Mouse (Mus musculus) stomach, embryonic 14.5 days (tissue): Measurements from ENCODE around the gene Gprasp1. TPM values are rescaled to one million over a fixed set of nuclear protein-coding genes. Genes with fewer than 3 reads are reported as not detected.

Experiments used
- ATAC-seq: fragments of 200-750 bp; cut with Nextera tagmentation; 2 replicates; pipeline ENCODE4 v1.8.0; 2017; ENCODE audit warnings: low read depth, moderate TSS enrichment; ENCODE audit not compliant: insufficient number of reproducible peaks, insufficient read depth, low FRiP score
- H3K27ac ChIP-seq: fragments of 300-500 bp; sonication (generic); 2 replicates; pipeline ENCODE4 v1.5.1; 2014; ENCODE audit warnings: mild to moderate bottlenecking, low read length, moderate library complexity, mixed read lengths
- H3K27me3 ChIP-seq: fragments of 300-500 bp; sonication (generic); 2 replicates; pipeline ENCODE4 v1.6.1; 2014; ENCODE audit warnings: low read length, control low read depth, mixed read lengths; ENCODE audit not compliant: control insufficient read depth, insufficient read depth
- H3K36me3 ChIP-seq: fragments of 300-500 bp; sonication (generic); 2 replicates; pipeline ENCODE4 v1.6.1; 2014; ENCODE audit warnings: mild to moderate bottlenecking, control low read depth, low read length, moderate library complexity, mixed read lengths; ENCODE audit not compliant: control insufficient read depth, insufficient read depth
- H3K4me1 ChIP-seq: fragments of 300-500 bp; sonication (generic); 2 replicates; pipeline ENCODE4 v1.6.1; 2014; ENCODE audit warnings: low read length, control low read depth, mixed read lengths; ENCODE audit not compliant: control insufficient read depth, insufficient read depth
- H3K4me2 ChIP-seq: fragments of 300-500 bp; sonication (generic); replicated peaks from 2 replicates; pipeline ENCODE4 v1.6.1; 2014; ENCODE audit warnings: low read depth, low read length, control low read depth
- H3K4me3 ChIP-seq: fragments of 300-500 bp; sonication (generic); 2 replicates; pipeline ENCODE4 v1.5.1; 2014; ENCODE audit warnings: low read depth, low read length, control low read depth
- H3K9ac ChIP-seq: fragments of 300-500 bp; sonication (generic); replicated peaks from 2 replicates; pipeline ENCODE4 v1.6.1; 2014; ENCODE audit warnings: low read depth, mild to moderate bottlenecking, control low read depth, low read length, moderate library complexity, mixed read lengths
- H3K9me3 ChIP-seq: fragments of 300-500 bp; sonication (generic); 2 replicates; pipeline ENCODE4 v1.6.1; 2016; ENCODE audit warnings: low read depth, low read length, control low read depth; ENCODE audit not compliant: control insufficient read depth
- WGBS: fragments of 180-500 bp; shearing (Covaris S2); extraction: QIAGEN DNeasy Blood & Tissue Kit; methylation state at CpG from one replicate; pipeline ENCODE4 v1.1.7; 2014; 5-methylcytosine and 5-hydroxymethylcytosine counted together
- polyA plus RNA-seq: library from polyadenylated mRNA; unstranded; fragments of >200 nt; fragmentation: Nextera tagmentation; extraction: Ambion mirVana; gene quantifications from 2 replicates; pipeline ENCODE4 v1.2.1, GENCODE M21; 2014

Gprasp1 gene
- polyA plus RNA-seq = 47.3 and 47.4 TPM in 2 replicates

DNA sequence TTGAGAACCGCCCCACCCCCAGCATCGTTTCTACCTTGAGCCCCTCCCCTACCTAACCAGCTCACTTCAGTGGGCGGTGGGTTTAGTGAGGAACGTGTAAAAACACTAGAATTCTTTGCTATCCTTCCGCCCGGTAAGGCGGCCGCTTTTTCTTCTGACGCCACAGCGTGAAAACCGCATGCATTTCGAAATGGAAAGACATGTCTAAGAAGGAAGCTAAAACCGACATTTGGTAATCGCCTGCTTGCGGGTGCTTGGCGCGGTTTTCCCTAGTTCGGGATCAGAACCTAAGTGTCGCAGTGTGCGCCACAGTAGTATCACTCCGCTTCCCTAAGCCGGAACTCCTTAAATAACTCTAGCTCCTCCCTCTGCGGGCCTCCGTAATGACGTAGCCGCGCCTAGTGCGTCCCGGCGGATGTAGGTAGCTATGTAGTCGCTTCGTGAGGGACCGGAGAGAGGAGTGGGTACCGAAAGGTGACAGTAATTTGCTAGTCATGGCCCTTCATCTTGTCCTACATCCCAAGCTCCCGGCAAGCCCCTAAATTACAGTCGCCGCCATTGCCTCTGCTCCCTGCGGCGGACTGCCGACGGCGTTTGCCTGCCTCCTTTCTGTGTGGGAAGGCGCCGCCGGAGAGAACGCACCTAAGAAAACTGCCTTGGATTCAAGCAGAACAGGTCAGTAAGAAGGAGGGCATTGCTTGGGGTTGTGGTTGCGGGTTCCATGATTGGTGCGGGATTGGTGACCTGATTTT, at the start of gene Gprasp1, which contains the start of gene Armcx5:
Gprasp1 (plus strand) TSS at position 430 of the 752 bp plus-strand sequence.
Armcx5 (plus strand) TSS at position 430 of the 752 bp plus-strand sequence.
- peak; percentile 97 for ATAC-seq
- H3K4me2 ChIP-seq = peak within 1 kb of the TSS; percentile 47
- no peaks in the 10 kb centered on the region for H3K27me3 ChIP-seq
- H3K9me3 ChIP-seq = no peaks in the 10 kb centered on the region
- 21% methylated on average over 48 of the region's 48 CpGs for WGBS
- peak within 1 kb of the TSS; percentile 66; the same call in 1 of the 2 replicates for H3K27ac ChIP-seq
- peak within 1 kb of the TSS; percentile 55 for H3K4me3 ChIP-seq
- peak within 1 kb of the TSS; percentile 40 for H3K9ac ChIP-seq
- H3K4me1 ChIP-seq = no peaks in the 10 kb centered on the region
- no peaks in the 10 kb centered on the region for H3K36me3 ChIP-seq

DNA sequence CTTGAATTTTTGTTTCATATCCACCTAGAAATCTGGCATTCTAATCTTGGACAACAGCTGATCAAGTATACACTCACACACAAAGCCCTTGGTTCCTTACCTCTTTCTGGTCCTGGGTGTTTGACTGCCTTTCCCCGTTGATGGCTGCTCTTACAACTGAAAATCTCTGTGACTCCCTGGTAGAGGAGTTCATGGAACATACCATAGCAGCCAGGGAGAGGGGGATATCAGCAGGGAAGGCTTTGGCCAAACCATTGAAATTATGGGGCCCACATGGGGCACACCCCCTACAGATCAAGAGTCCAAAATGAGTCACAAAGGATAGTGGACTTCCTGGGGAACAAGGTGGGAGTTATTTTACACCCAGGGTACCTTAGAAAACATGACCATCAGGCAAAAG, 48.9 kb upstream of the Gprasp1 start, which contains the start of gene Tcp11x2:
Tcp11x2 (minus strand) TSS at position 158 of the 400 bp plus-strand sequence.
- H3K4me2 ChIP-seq = no peak within 1 kb of the TSS
- no peak within 1 kb of the TSS for H3K27ac ChIP-seq
- H3K4me1 ChIP-seq = no peaks in the 10 kb centered on the region
- H3K36me3 ChIP-seq = no peaks in the 10 kb centered on the region
- no peak for ATAC-seq
- no peaks in the 10 kb centered on the region for H3K9me3 ChIP-seq
- 48% methylated on average over 1 of the region's 1 CpGs for WGBS
- H3K4me3 ChIP-seq = no peak within 1 kb of the TSS
- H3K9ac ChIP-seq = no peak within 1 kb of the TSS
- no peaks in the 10 kb centered on the region for H3K27me3 ChIP-seq

DNA sequence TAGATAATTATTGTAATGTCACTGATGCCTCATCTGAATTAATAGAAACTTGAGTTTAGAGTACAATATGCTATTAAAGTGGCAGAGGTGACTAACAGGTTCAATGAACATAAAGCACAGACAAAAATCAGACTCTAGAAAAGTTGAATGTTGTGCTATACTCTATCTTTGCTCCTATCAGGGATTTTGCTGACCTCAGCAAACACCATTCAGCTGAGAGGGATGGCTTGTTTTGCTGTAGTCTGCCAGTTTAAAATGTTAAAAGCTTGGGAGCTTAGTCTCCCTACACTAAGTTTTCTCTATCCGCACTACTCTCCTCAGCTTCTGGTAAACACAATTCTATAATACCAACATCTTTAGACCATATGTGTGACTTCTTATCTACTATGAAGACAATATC, 39.4 kb upstream of the Gprasp1 start:
- no peak overlapping the region for H3K9ac ChIP-seq
- H3K27me3 ChIP-seq = no peaks in the 10 kb centered on the region
- no peaks in the 10 kb centered on the region for H3K9me3 ChIP-seq
- no peak overlapping the region for H3K4me3 ChIP-seq
- no peaks in the 10 kb centered on the region for H3K36me3 ChIP-seq
- no peak overlapping the region for H3K27ac ChIP-seq
- 93% methylated on average over 1 of the region's 1 CpGs for WGBS
- ATAC-seq = no peak
- H3K4me1 ChIP-seq = no peaks in the 10 kb centered on the region
- H3K4me2 ChIP-seq = no peak overlapping the region

- no peak overlapping the region for H3K4me2 ChIP-seq
- no peaks in the 10 kb centered on the region for H3K27me3 ChIP-seq
- no peak overlapping the region for H3K9ac ChIP-seq
- no peak overlapping the region for H3K4me3 ChIP-seq
- H3K9me3 ChIP-seq = no peaks in the 10 kb centered on the region
- 33% methylated on average over 2 of the region's 2 CpGs for WGBS
- no peaks in the 10 kb centered on the region for H3K36me3 ChIP-seq
- ATAC-seq = no peak
- no peaks in the 10 kb centered on the region for H3K4me1 ChIP-seq
- no peak overlapping the region for H3K27ac ChIP-seq
Measured at GRCm38 (mm10) chrX:135704349-135704748, 38.2 kb upstream of the Gprasp1 start.

DNA sequence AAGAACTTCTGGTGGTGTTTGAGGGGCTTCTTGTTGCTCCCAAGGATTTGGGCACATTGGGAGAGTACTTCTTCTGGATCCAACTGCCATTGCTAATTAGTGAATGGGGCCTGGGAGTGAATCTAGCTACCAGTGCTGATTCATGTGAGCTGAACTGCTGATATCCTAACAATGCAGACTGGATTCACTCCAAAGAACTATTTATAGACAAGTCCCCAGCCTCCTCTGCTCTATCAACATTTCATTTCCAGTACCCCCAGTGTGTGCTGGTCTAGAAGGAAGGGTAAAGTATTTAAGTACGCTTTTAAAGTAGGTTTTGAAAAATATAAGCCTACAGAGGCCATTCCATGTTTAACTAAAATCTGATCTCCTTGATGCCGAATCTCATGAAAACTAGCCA, 29.7 kb upstream of the Gprasp1 start:
- ATAC-seq = no peak

DNA sequence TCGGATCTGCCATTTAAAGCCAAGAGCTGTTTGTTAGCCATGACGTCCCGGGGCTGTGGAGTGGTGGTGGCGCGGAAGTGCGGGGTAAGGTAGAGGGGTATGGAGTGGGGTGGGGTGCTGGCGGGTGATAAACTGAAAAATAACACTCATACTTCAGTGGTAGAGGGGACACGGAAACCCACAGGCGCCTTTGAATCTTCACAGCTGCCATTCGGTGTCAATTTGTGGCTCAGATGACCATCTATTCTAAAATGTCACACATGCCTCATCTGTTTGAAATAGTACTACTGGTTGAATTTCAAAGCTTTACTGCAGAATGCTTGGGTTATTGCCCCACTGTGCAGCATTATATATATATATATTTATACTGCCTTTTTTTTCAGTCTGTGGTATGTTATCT, 17.4 kb upstream of the Gprasp1 start, which contains the start of gene Tmsb15a:
Tmsb15a (minus strand) TSS at position 101 of the 400 bp plus-strand sequence.
- no peak within 1 kb of the TSS for H3K27ac ChIP-seq
- no peaks in the 10 kb centered on the region for H3K9me3 ChIP-seq
- H3K4me1 ChIP-seq = no peaks in the 10 kb centered on the region
- no peaks in the 10 kb centered on the region for H3K27me3 ChIP-seq
- H3K4me3 ChIP-seq = no peak within 1 kb of the TSS
- ATAC-seq = no peak
- 80% methylated on average over 10 of the region's 10 CpGs for whole genome bisulfite sequencing
- H3K9ac ChIP-seq = no peak within 1 kb of the TSS
- no peak within 1 kb of the TSS for H3K4me2 ChIP-seq
- no peaks in the 10 kb centered on the region for H3K36me3 ChIP-seq

More for the DNA sequence above, 29.7 kb upstream of the Gprasp1 start:
- H3K4me3 ChIP-seq = no peak overlapping the region
- whole genome bisulfite sequencing = 82% methylated on average over 2 of the region's 2 CpGs
- H3K9ac ChIP-seq = no peak overlapping the region
- H3K27ac ChIP-seq = no peak overlapping the region
- no peaks in the 10 kb centered on the region for H3K9me3 ChIP-seq
- no peaks in the 10 kb centered on the region for H3K27me3 ChIP-seq
- H3K4me1 ChIP-seq = no peaks in the 10 kb centered on the region
- H3K4me2 ChIP-seq = no peak overlapping the region
- no peaks in the 10 kb centered on the region for H3K36me3 ChIP-seq

DNA sequence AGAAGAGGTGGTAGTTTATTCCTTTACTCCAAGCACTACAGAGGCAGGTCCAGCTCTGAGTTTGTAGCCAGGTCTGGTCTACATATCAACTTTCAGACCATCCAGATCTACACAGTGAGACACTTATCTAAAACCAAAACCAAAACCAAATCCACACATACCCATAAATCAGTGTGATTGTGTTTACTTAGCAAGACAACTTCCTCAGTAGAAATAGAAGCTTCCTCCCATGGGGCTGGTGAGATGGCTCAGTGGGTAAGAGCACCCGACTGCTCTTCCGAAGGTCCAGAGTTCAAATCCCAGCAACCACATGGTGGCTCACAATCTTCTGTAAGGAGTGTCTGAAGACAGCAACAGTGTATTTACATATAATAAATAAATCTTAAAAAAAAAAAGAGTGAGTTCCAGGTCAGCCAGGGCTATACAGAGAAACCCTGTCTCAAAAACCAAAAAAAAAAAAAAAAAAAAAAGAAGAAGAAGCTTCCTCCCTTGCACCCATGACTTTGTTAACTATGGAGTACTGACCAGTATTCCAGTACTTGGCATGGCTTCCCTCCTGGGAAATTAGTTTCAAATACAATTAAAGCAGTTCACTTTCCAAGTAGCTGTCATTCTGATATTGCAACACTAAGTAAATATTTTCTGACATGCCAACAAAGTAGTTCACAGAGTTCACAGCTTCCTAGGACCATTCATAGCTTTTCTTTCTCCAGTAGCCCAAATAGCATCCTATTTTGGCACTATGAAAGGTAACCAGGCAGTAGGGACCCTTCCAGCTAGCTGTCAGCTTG, 3.6 kb upstream of the Gprasp1 start:
- Histone ChIP-seq H3K27me3 (no peaks in the 10 kb centered on the region), H3K4me2 (no peak overlapping the region), H3K4me1 (no peaks in the 10 kb centered on the region), H3K9ac (no peak overlapping the region), H3K36me3 (no peaks in the 10 kb centered on the region), H3K4me3 (no peak overlapping the region), H3K9me3 (no peaks in the 10 kb centered on the region), H3K27ac (no peak overlapping the region)
- 87% methylated on average over 2 of the region's 2 CpGs for WGBS
- ATAC-seq = no peak

DNA sequence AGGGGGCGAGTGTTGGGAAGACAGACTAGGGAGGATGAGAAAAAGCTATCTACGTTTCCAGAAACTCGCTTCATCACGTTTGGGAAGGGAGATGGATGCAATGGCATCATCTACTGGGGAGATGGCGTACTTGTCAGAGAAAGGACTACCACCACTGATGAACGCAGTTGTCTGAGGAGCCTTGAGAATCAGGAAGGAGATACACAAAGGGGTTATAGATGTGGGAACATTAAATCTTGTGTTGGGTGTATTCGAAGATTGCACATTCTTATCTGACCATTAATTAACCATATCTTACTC, 473 bp downstream of the Gprasp1 start:
- H3K36me3 ChIP-seq = no peaks in the 10 kb centered on the region
- peak overlapping the region; percentile 55 for H3K4me3 ChIP-seq
- WGBS = 24% methylated on average over 7 of the region's 7 CpGs
- ATAC-seq = no peak
- no peak overlapping the region for H3K27ac ChIP-seq
- H3K4me1 ChIP-seq = no peaks in the 10 kb centered on the region
- H3K9ac ChIP-seq = peak overlapping the region; percentile 40
- H3K9me3 ChIP-seq = no peaks in the 10 kb centered on the region
- H3K4me2 ChIP-seq = peak overlapping the region; percentile 47
- no peaks in the 10 kb centered on the region for H3K27me3 ChIP-seq
